Mouse (Mus musculus) intestine, embryonic 16.5 days (tissue): ENCODE results near the gene Btf3. TPM values are rescaled to one million over a fixed set of nuclear protein-coding genes. Genes with fewer than 3 reads are reported as not detected.

Experiments
- ATAC-seq: fragments of 200-750 bp; cut with Nextera tagmentation; 2 replicates; pipeline ENCODE4 v1.8.0; 2017; ENCODE audit warnings: moderate TSS enrichment, moderate library complexity
- H3K27ac ChIP-seq: fragments of 300-500 bp; sonication (generic); 2 replicates; pipeline ENCODE4 v1.5.1; 2014; ENCODE audit warnings: mild to moderate bottlenecking, low read length
- H3K27me3 ChIP-seq: fragments of 300-500 bp; sonication (generic); replicated peaks from 2 replicates; pipeline ENCODE4 v1.6.1; 2014; ENCODE audit warnings: low read length, control low read depth, mixed read lengths; ENCODE audit not compliant: control insufficient read depth, insufficient read depth
- H3K36me3 ChIP-seq: fragments of 300-500 bp; sonication (generic); 2 replicates; pipeline ENCODE4 v1.6.1; 2014; ENCODE audit warnings: low read length, control low read depth; ENCODE audit not compliant: control insufficient read depth, insufficient read depth
- H3K4me1 ChIP-seq: fragments of 300-500 bp; sonication (generic); 2 replicates; pipeline ENCODE4 v1.6.1; 2014; ENCODE audit warnings: low read length, control low read depth, mixed read lengths; ENCODE audit not compliant: control insufficient read depth, insufficient read depth
- H3K4me2 ChIP-seq: fragments of 300-500 bp; sonication (generic); 2 replicates; pipeline ENCODE4 v1.6.1; 2014; ENCODE audit warnings: low read depth, low read length, control low read depth
- H3K4me3 ChIP-seq: fragments of 300-500 bp; sonication (generic); 2 replicates; pipeline ENCODE4 v1.5.1; 2014; ENCODE audit warnings: mild to moderate bottlenecking, low read length
- H3K9ac ChIP-seq: fragments of 300-500 bp; sonication (generic); 2 replicates; pipeline ENCODE4 v1.6.1; 2014; ENCODE audit warnings: low read depth, low read length
- H3K9me3 ChIP-seq: fragments of 300-500 bp; sonication (generic); 2 replicates; pipeline ENCODE4 v1.6.1; 2016; ENCODE audit warnings: low read length, control low read depth; ENCODE audit not compliant: control insufficient read depth
- WGBS: fragments of 180-500 bp; shearing (Covaris S2); extraction: QIAGEN DNeasy Blood & Tissue Kit; methylation state at CpG from one replicate; pipeline ENCODE4 v1.1.7; 2014; 5-methylcytosine and 5-hydroxymethylcytosine counted together
- polyA plus RNA-seq: library from polyadenylated mRNA; unstranded; fragments of >200 nt; fragmentation: Nextera tagmentation; extraction: Ambion mirVana; gene quantifications from 2 replicates; pipeline ENCODE4 v1.2.1, GENCODE M21; 2015

The Btf3 gene
- polyA plus RNA-seq, 1 experiment from 2014 or later = 610 TPM

GRCm38 (mm10) chr13:98351527-98351926, 34.7 kb upstream of the Btf3 start:
- peaks cover 56% of the 10 kb centered on the region for H3K27me3 ChIP-seq
- no peaks in the 10 kb centered on the region for H3K9me3 ChIP-seq
- no peaks in the 10 kb centered on the region for H3K36me3 ChIP-seq
- H3K9ac ChIP-seq = no peak overlapping the region
- no peak overlapping the region for H3K4me2 ChIP-seq
- peaks cover 24% of the 10 kb centered on the region for H3K4me1 ChIP-seq
- 16% methylated on average over 8 of the region's 8 CpGs for WGBS
- no peak for ATAC-seq
- H3K27ac ChIP-seq = no peak overlapping the region
- H3K4me3 ChIP-seq = no peak overlapping the region

- no peak overlapping the region for H3K4me2 ChIP-seq
- H3K4me3 ChIP-seq = no peak overlapping the region
- no peaks in the 10 kb centered on the region for H3K9me3 ChIP-seq
- no peak overlapping the region for H3K27ac ChIP-seq
- peaks cover 9% of the 10 kb centered on the region for H3K4me1 ChIP-seq
- peaks cover 48% of the 10 kb centered on the region for H3K27me3 ChIP-seq
- 80% methylated on average over 4 of the region's 4 CpGs for WGBS
- no peak for ATAC-seq
- no peaks in the 10 kb centered on the region for H3K36me3 ChIP-seq
- H3K9ac ChIP-seq = no peak overlapping the region
Measured at GRCm38 (mm10) chr13:98349491-98349890, 32.7 kb upstream of the Btf3 start.

DNA sequence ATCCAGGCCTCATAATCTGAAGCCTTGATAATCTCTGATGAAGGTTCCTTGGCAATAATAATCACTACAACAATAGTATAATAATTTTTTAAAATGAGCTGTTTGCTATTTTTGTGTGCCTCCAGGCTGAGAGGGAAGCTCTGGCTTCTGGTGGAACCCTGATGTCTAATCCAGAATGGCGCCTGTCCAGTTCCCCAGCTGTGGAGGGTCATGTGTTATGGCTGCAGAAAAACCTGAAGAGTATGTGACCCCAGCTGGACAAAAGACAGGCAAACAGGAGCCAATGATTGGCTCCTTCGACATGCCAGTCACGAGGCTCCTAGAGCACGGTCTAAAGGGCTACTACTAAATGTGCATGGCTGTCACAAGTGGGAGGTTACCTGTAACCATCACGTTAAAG, 23.7 kb upstream of the Btf3 start:
- no peak for ATAC-seq
- no peak overlapping the region for H3K27ac ChIP-seq
- H3K9ac ChIP-seq = no peak overlapping the region
- H3K9me3 ChIP-seq = no peaks in the 10 kb centered on the region
- no peaks in the 10 kb centered on the region for H3K36me3 ChIP-seq
- no peak overlapping the region for H3K4me3 ChIP-seq
- WGBS = 74% methylated on average over 5 of the region's 5 CpGs
- H3K4me1 ChIP-seq = no peaks in the 10 kb centered on the region
- peaks cover 6% of the 10 kb centered on the region; the same call in 1 of the 2 replicates for H3K27me3 ChIP-seq
- H3K4me2 ChIP-seq = no peak overlapping the region

DNA sequence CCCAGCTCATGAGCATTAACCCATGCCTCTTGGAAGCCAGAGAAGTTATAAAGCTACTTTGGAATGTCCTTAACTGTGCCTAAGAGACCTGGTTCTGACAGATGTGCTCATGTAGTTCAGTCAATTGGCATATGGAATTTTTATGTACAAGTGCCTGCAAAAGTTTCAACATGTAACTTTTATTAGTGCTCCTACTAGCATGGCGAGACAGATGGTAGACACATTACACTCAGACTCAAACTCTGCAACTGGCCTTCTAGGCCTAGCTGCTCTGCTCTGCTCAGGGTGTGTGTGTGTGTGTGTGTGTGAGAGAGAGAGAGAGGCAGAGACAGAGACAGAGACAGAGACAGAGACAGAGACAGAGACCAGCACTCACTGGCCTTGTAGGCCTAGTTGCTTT, 19.4 kb upstream of the Btf3 start:
- H3K4me2 ChIP-seq = no peak overlapping the region
- 88% methylated on average over 1 of the region's 1 CpGs for WGBS
- no peaks in the 10 kb centered on the region for H3K9me3 ChIP-seq
- no peaks in the 10 kb centered on the region for H3K36me3 ChIP-seq
- no peak overlapping the region for H3K4me3 ChIP-seq
- no peaks in the 10 kb centered on the region for H3K27me3 ChIP-seq
- no peaks in the 10 kb centered on the region for H3K4me1 ChIP-seq
- no peak overlapping the region for H3K27ac ChIP-seq
- no peak overlapping the region for H3K9ac ChIP-seq
- ATAC-seq = no peak

- ATAC-seq = no peak
- no peak overlapping the region for H3K4me2 ChIP-seq
- no peaks in the 10 kb centered on the region for H3K4me1 ChIP-seq
- H3K27ac ChIP-seq = no peak overlapping the region
- WGBS = 49% methylated on average over 2 of the region's 2 CpGs
- H3K4me3 ChIP-seq = no peak overlapping the region
- no peaks in the 10 kb centered on the region for H3K9me3 ChIP-seq
- H3K36me3 ChIP-seq = no peaks in the 10 kb centered on the region
- no peaks in the 10 kb centered on the region for H3K27me3 ChIP-seq
- H3K9ac ChIP-seq = no peak overlapping the region
Measured at GRCm38 (mm10) chr13:98332106-98332505, 15.3 kb upstream of the Btf3 start.

DNA sequence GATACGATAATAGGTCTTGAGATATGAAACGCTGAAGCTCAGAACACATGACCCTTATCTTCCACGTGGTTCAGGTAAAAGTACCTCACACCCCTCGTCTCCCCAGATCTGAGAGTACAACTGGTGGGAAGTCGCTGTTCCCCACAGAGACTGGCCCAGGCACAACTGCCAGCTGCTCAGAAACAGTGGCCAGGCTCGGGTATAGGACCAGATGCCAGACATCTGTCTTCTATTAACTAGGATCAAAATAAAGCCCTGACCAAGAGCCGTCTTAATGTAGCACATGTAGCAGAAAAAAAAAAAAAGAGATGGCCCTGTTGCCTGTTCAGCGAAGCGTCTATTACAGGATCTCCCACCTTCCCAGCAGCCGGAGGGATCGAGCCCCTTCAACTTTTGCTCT, 8.2 kb upstream of the Btf3 start:
- Histone ChIP-seq H3K9ac (no peak overlapping the region), H3K27me3 (no peaks in the 10 kb centered on the region), H3K9me3 (no peaks in the 10 kb centered on the region), H3K27ac (no peak overlapping the region), H3K36me3 (no peaks in the 10 kb centered on the region), H3K4me1 (no peaks in the 10 kb centered on the region), H3K4me2 (no peak overlapping the region), H3K4me3 (no peak overlapping the region)
- no peak for ATAC-seq
- 85% methylated on average over 11 of the region's 11 CpGs for WGBS

GRCm38 (mm10) chr13:98317911-98318310, 1.1 kb upstream of the Btf3 start:
- no peak overlapping the region for H3K4me3 ChIP-seq
- H3K27ac ChIP-seq = no peak overlapping the region
- no peak for ATAC-seq
- no peaks in the 10 kb centered on the region for H3K36me3 ChIP-seq
- no peaks in the 10 kb centered on the region for H3K27me3 ChIP-seq
- no peaks in the 10 kb centered on the region for H3K9me3 ChIP-seq
- no peak overlapping the region for H3K9ac ChIP-seq
- no peak overlapping the region for H3K4me2 ChIP-seq
- H3K4me1 ChIP-seq = peaks cover 9% of the 10 kb centered on the region; the same call in 1 of the 2 replicates
- WGBS = 85% methylated on average over 6 of the region's 6 CpGs

- Histone ChIP-seq H3K27me3 (no peaks in the 10 kb centered on the region), H3K4me2 (peak overlapping the region; percentile 80), H3K4me3 (peak overlapping the region; percentile 99), H3K4me1 (peaks cover 9% of the 10 kb centered on the region; the same call in 1 of the 2 replicates), H3K27ac (peak overlapping the region; percentile 78), H3K36me3 (no peaks in the 10 kb centered on the region), H3K9ac (peak overlapping the region; percentile 99), H3K9me3 (no peaks in the 10 kb centered on the region)
- ATAC-seq = peak; percentile 34; the same call in 1 of the 2 replicates
- WGBS = 2% methylated on average over 16 of the region's 16 CpGs
Measured at GRCm38 (mm10) chr13:98317246-98317677, 456 bp upstream of the Btf3 start.

DNA sequence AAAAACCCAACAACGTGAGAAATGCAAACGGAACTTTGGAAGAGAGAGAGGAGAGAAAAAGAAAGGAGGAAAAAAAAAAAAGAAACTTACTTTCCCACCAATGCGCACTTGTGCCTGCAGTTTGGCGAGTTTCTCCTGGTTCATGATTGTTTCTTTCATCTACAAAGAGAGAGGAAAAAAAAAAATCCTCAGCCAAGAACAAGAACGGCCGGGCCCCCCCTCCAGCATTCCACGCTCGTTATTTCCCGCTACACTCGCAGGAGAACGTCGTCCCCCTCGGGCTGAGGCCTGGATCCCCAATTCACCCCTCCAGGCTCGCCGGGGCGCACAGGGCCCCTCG, 696 bp downstream of the Btf3 start:
- Histone ChIP-seq H3K4me3 (peak overlapping the region; percentile 99), H3K9me3 (no peaks in the 10 kb centered on the region), H3K9ac (peak overlapping the region; percentile 99), H3K4me2 (peak overlapping the region; percentile 75), H3K27ac (peak overlapping the region; percentile 89), H3K4me1 (peaks cover 9% of the 10 kb centered on the region; the same call in 1 of the 2 replicates), H3K27me3 (no peaks in the 10 kb centered on the region), H3K36me3 (no peaks in the 10 kb centered on the region)
- WGBS = under 1% methylated on average over 17 of the region's 17 CpGs
- no peak for ATAC-seq

GRCm38 (mm10) chr13:98315124-98315523, 1.7 kb downstream of the Btf3 start:
- H3K4me3 ChIP-seq = no peak overlapping the region
- H3K4me2 ChIP-seq = peak overlapping the region; percentile 75; the same call in 1 of the 2 replicates
- 52% methylated on average over 4 of the region's 4 CpGs for WGBS
- H3K9me3 ChIP-seq = no peaks in the 10 kb centered on the region
- H3K9ac ChIP-seq = no peak overlapping the region
- no peaks in the 10 kb centered on the region for H3K27me3 ChIP-seq
- peaks cover 9% of the 10 kb centered on the region; the same call in 1 of the 2 replicates for H3K4me1 ChIP-seq
- no peak overlapping the region for H3K27ac ChIP-seq
- ATAC-seq = no peak
- no peaks in the 10 kb centered on the region for H3K36me3 ChIP-seq
